Mouse (Mus musculus): ENCODE measurements at regions not wholly inside any gene's neighbourhood (a gene's known extent, or its start where the extent isn't known, plus 50 kb on each side); places are given as distances from the start of the nearest gene placed in this dataset.

DNA sequence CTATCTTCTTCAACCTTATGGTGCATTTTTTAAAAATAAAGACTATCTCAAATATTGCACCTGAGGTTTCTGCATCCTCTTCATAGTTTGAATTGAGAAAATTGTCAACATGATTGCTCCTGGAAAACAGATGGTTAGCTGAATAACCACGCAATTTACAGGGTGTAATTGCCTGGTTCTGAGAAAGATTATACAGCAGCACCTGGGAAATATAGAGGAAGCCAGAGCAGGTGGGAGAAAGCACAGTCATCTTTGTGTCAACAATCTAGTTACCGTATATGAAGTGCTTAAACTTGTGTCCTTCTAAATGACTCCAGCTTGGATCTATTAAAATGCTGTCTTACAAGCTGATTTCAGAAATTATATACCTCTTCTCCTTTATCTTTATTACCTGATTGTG lies 740.8 kb upstream of the Sel1l start:
- TF ChIP-seq EP300 (IDR thresholded peaks at IDR 0.05; ENCODE audit: low read depth) (no peak), CTCF (IDR thresholded peaks at IDR 0.05; ENCODE audit: low read depth) (no peak)
- Histone ChIP-seq H3K27ac (ENCODE audit: low read depth) (no peak overlapping the region), H3K9me3 (replicated peaks; ENCODE audit: control insufficient read depth, low read length) (no peaks in the 10 kb centered on the region), H3K4me2 (ENCODE audit: low read depth, low read length) (no peak overlapping the region), H3K9ac (replicated peaks; ENCODE audit: low read depth, low read length) (no peak overlapping the region), H3K4me3 (ENCODE audit: low read depth, low read length) (no peak overlapping the region), H3K27me3 (ENCODE audit: control insufficient read depth, insufficient read depth, low read length) (no peaks in the 10 kb centered on the region), H3K4me1 (ENCODE audit: control insufficient read depth, insufficient read depth) (no peaks in the 10 kb centered on the region), H3K36me3 (replicated peaks; ENCODE audit: control insufficient read depth, insufficient read depth, low read length) (no peaks in the 10 kb centered on the region)
- DNase-seq (ENCODE audit: low spot score) (no peak), ATAC-seq (ENCODE audit: insufficient read depth, low read depth) (no peak)
- 74% methylated on average over 2 of the region's 2 CpGs for WGBS

DNA sequence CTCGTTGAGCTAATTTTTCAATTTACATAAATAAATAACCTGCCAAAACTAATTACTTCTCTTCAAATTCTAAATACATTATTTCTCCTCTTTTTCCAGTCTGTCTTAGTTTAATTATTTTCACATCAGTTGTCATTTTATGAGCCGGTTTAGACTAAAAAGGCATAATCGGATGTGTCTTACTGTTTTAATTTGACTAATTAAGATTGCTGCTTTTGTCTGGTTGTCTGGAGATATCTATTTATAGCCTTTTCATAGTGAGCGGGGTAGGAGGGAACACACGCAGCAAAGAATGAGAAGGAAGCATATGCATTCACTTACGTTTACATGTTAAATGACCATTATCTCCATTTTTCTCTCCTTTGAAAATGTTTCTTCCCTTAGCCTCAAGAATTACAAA lies 740.3 kb upstream of the Sel1l start:
- TF ChIP-seq CTCF (IDR thresholded peaks at IDR 0.05; ENCODE audit: low read depth) (no peak), EP300 (IDR thresholded peaks at IDR 0.05; ENCODE audit: low read depth) (no peak)
- Histone ChIP-seq H3K9ac (replicated peaks; ENCODE audit: low read depth, low read length) (no peak overlapping the region), H3K4me1 (ENCODE audit: control insufficient read depth, insufficient read depth) (no peaks in the 10 kb centered on the region), H3K27ac (ENCODE audit: low read depth) (no peak overlapping the region), H3K27me3 (ENCODE audit: control insufficient read depth, insufficient read depth, low read length) (no peaks in the 10 kb centered on the region), H3K9me3 (replicated peaks; ENCODE audit: control insufficient read depth, low read length) (no peaks in the 10 kb centered on the region), H3K4me2 (ENCODE audit: low read depth, low read length) (no peak overlapping the region), H3K4me3 (ENCODE audit: low read depth, low read length) (no peak overlapping the region), H3K36me3 (replicated peaks; ENCODE audit: control insufficient read depth, insufficient read depth, low read length) (no peaks in the 10 kb centered on the region)
- WGBS = 71% methylated on average over 6 of the region's 6 CpGs
- DNase-seq (ENCODE audit: low spot score) = no peak
- no peak for ATAC-seq (ENCODE audit: insufficient read depth, low read depth)

- 77% methylated on average over 1 of the region's 1 CpGs for WGBS
- Histone ChIP-seq H3K9ac (replicated peaks; ENCODE audit: low read depth, low read length) (no peak overlapping the region), H3K4me2 (ENCODE audit: low read depth, low read length) (no peak overlapping the region), H3K36me3 (replicated peaks; ENCODE audit: control insufficient read depth, insufficient read depth, low read length) (no peaks in the 10 kb centered on the region), H3K9me3 (replicated peaks; ENCODE audit: control insufficient read depth, low read length) (no peaks in the 10 kb centered on the region; the same call in 1 of the 2 replicates), H3K27ac (ENCODE audit: low read depth) (no peak overlapping the region), H3K4me1 (ENCODE audit: control insufficient read depth, insufficient read depth) (no peaks in the 10 kb centered on the region), H3K4me3 (ENCODE audit: low read depth, low read length) (no peak overlapping the region), H3K27me3 (ENCODE audit: control insufficient read depth, insufficient read depth, low read length) (no peaks in the 10 kb centered on the region)
- no peak for TF ChIP-seq CTCF (IDR thresholded peaks at IDR 0.05; ENCODE audit: low read depth)
- no peak for TF ChIP-seq EP300 (IDR thresholded peaks at IDR 0.05; ENCODE audit: low read depth)
- DNase-seq (ENCODE audit: low spot score) (no peak), ATAC-seq (ENCODE audit: insufficient read depth, low read depth) (no peak)
These were observed 729.6 kb upstream of the Sel1l start for GRCm38 (mm10) chr12:92578596-92578995.
